Mouse (Mus musculus) megakaryocyte, embryonic 14.5 days (primary cell): ENCODE measurements around the gene Dynll1. TPM values are rescaled to one million over a fixed set of nuclear protein-coding genes. Genes with fewer than 3 reads are reported as not detected.
"Not testable (repeated sequence)": the region's sequence is repeated elsewhere in the genome, so short reads cannot be mapped to it uniquely, and the experiment has no call there.

Experiments
- H3K27me3 ChIP-seq: replicated peaks from 2 replicates; pipeline ENCODE3; 2012; ENCODE audit warnings: inconsistent platforms
- H3K36me3 ChIP-seq: replicated peaks from 2 replicates; pipeline ENCODE3; 2012; ENCODE audit warnings: low read length, inconsistent platforms, mixed read lengths
- H3K4me1 ChIP-seq: 2 replicates; pipeline ENCODE4 v1.6.1; 2012; ENCODE audit warnings: inconsistent platforms
- H3K4me3 ChIP-seq: replicated peaks from 2 replicates; pipeline ENCODE3; 2012; ENCODE audit warnings: moderate library complexity, mild to moderate bottlenecking, inconsistent platforms
- H3K9me3 ChIP-seq: 2 replicates; pipeline ENCODE4 v1.6.1; 2012; ENCODE audit warnings: inconsistent platforms
- FLI1 ChIP-seq: IDR thresholded peaks from 2 replicates; pipeline ENCODE4 v1.6.1; 2012; ENCODE audit warnings: low read length, inconsistent platforms, mixed read lengths
- GATA1 ChIP-seq: IDR thresholded peaks from 3 replicates; pipeline ENCODE4 v1.6.1; 2012; ENCODE audit warnings: mixed read lengths, low read length, inconsistent platforms, borderline replicate concordance
- polyA plus RNA-seq: library from polyadenylated mRNA; stranded (reverse); fragments of >175 nt; gene quantifications from 2 replicates; pipeline ENCODE4 v1.2.3, GENCODE M21; 2012; ENCODE audit warnings: low replicate concordance; ENCODE audit not compliant: insufficient read depth

Gene Dynll1
- polyA plus RNA-seq, 1 experiment = 552 TPM

GRCm38 (mm10) chr5:115312816-115313667 is 12.2 kb upstream of the Dynll1 start:
- Histone ChIP-seq H3K4me3 (no peak overlapping the region), H3K4me1 (peaks cover 37% of the 10 kb centered on the region), H3K36me3 (peaks cover 3% of the 10 kb centered on the region), H3K27me3 (peaks cover 7% of the 10 kb centered on the region), H3K9me3 (no peaks in the 10 kb centered on the region)
- TF ChIP-seq GATA1 = no peak

- peaks cover 3% of the 10 kb centered on the region for H3K36me3 ChIP-seq
- no peaks in the 10 kb centered on the region for H3K9me3 ChIP-seq
- H3K4me3 ChIP-seq = no peak overlapping the region
- peaks cover 7% of the 10 kb centered on the region for H3K27me3 ChIP-seq
- peaks cover 30% of the 10 kb centered on the region for H3K4me1 ChIP-seq
- TF ChIP-seq FLI1 (no peak), GATA1 (no peak)
These were observed 11.6 kb upstream of the Dynll1 start for GRCm38 (mm10) chr5:115312354-115312753.

- H3K27me3 ChIP-seq, H3K4me3 ChIP-seq, H3K9me3 ChIP-seq: not testable (repeated sequence)
- Histone ChIP-seq H3K36me3 (peaks cover 25% of the 10 kb centered on the region), H3K4me1 (peaks cover 33% of the 10 kb centered on the region)
These were observed 1.4 kb upstream of the Dynll1 start for GRCm38 (mm10) chr5:115302190-115302589.

- Histone ChIP-seq H3K4me1 (peaks cover 33% of the 10 kb centered on the region), H3K27me3 (no peaks in the 10 kb centered on the region), H3K9me3 (0 out of 2 replicates have a peak, but pooled peaks cover 2% of the 10 kb centered on the region), H3K36me3 (peaks cover 31% of the 10 kb centered on the region), H3K4me3 (peak overlapping the region; percentile 97)
- TF ChIP-seq GATA1 (no peak), FLI1 (no peak)
These were observed 816 bp upstream of the Dynll1 start for GRCm38 (mm10) chr5:115301615-115302014.

- no peaks in the 10 kb centered on the region for H3K27me3 ChIP-seq
- H3K36me3 ChIP-seq = peaks cover 45% of the 10 kb centered on the region
- 0 out of 2 replicates have a peak, but pooled peaks cover 2% of the 10 kb centered on the region for H3K9me3 ChIP-seq
- no peak for TF ChIP-seq FLI1
- TF ChIP-seq GATA1 = no peak
- H3K4me1 ChIP-seq = peaks cover 35% of the 10 kb centered on the region
- H3K4me3 ChIP-seq = peak overlapping the region; percentile 97
These were observed 609 bp downstream of the Dynll1 start for GRCm38 (mm10) chr5:115300035-115300744.

GRCm38 (mm10) chr5:115296347-115296746 is 4.5 kb downstream of the Dynll1 start:
- Histone ChIP-seq H3K4me3 (no peak overlapping the region), H3K4me1 (peaks cover 45% of the 10 kb centered on the region), H3K36me3 (peaks cover 75% of the 10 kb centered on the region), H3K9me3 (no peaks in the 10 kb centered on the region), H3K27me3 (no peaks in the 10 kb centered on the region)
- TF ChIP-seq GATA1 = no peak
- no peak for TF ChIP-seq FLI1

GRCm38 (mm10) chr5:115294173-115294572 is 6.6 kb downstream of the Dynll1 start:
- TF ChIP-seq FLI1 = no peak
- TF ChIP-seq GATA1 = no peak
- H3K4me1 ChIP-seq = peaks cover 55% of the 10 kb centered on the region
- peaks cover 91% of the 10 kb centered on the region for H3K36me3 ChIP-seq
- H3K9me3 ChIP-seq = no peaks in the 10 kb centered on the region
- no peak overlapping the region for H3K4me3 ChIP-seq
- no peaks in the 10 kb centered on the region for H3K27me3 ChIP-seq

GRCm38 (mm10) chr5:115284735-115285134 is 16.1 kb downstream of the Dynll1 start:
- Histone ChIP-seq H3K27me3 (no peaks in the 10 kb centered on the region), H3K36me3 (peaks cover 56% of the 10 kb centered on the region), H3K4me1 (peaks cover 65% of the 10 kb centered on the region), H3K9me3 (no peaks in the 10 kb centered on the region), H3K4me3 (no peak overlapping the region)
- no peak for TF ChIP-seq GATA1
- TF ChIP-seq FLI1 = no peak

GRCm38 (mm10) chr5:115280050-115280687 is 20.6 kb downstream of the Dynll1 start:
- TF ChIP-seq GATA1 = no peak
- TF ChIP-seq FLI1 = no peak
- Histone ChIP-seq H3K4me3 (peak overlapping the region; percentile 98), H3K9me3 (no peaks in the 10 kb centered on the region), H3K4me1 (peaks cover 47% of the 10 kb centered on the region), H3K27me3 (no peaks in the 10 kb centered on the region), H3K36me3 (peaks cover 24% of the 10 kb centered on the region)

- H3K4me1 ChIP-seq = peaks cover 52% of the 10 kb centered on the region
- H3K9me3 ChIP-seq = no peaks in the 10 kb centered on the region
- TF ChIP-seq GATA1 = no peak
- TF ChIP-seq FLI1 = no peak
- no peaks in the 10 kb centered on the region for H3K27me3 ChIP-seq
- H3K4me3 ChIP-seq = peak within 1 kb of the TSS; percentile 98
- H3K36me3 ChIP-seq = peaks cover 18% of the 10 kb centered on the region
These were observed 21.4 kb downstream of the Dynll1 start, which contains the start of gene Coq5 for GRCm38 (mm10) chr5:115279226-115280049. Coq5 (plus strand) TSS chr5:115279666.
